Mouse (Mus musculus): ENCODE results near the gene Mfap5. TPM values are rescaled to one million over a fixed set of nuclear protein-coding genes. Genes with fewer than 3 reads are reported as not detected.
"Not testable (repeated sequence)": the region's sequence is repeated elsewhere in the genome, so short reads cannot be mapped to it uniquely, and the experiment has no call there.

Mfap5 gene
- total RNA-seq, 1 experiment from 2014 or later, result 36.3 TPM

DNA sequence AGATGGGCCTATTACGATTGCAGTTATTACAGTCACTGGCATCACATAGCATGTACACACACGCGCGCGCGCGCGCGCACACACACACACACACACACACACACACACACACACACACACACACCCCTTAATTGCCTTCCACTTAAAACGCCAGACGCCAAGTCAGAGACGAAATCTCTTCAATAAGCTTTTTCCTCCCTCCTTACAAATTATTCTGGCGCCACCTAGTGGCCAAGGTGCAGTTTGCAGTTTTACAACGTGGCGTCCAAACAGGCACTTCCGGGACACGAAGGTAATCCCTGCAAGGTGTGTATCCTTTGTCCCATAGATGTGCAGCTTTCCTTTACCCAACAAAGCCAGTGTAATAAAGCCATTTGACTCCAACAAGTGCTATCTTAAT lies 54.8 kb downstream of the Mfap5 start:
- DNase-seq, result peak; percentile 82

DNA sequence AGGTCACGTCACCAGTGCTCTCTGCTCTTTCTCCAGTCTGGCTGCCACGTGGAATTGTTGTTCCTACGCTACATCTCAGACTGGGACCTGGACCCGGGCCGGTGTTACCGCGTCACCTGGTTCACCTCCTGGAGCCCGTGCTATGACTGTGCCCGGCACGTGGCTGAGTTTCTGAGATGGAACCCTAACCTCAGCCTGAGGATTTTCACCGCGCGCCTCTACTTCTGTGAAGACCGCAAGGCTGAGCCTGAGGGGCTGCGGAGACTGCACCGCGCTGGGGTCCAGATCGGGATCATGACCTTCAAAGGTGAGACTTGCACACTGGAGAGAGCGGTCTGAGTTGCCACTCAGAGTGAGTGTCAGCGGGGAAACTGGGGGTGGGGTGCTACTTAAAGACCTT lies 55.4 kb downstream of the Mfap5 start:
- no peak for DNase-seq

DNA sequence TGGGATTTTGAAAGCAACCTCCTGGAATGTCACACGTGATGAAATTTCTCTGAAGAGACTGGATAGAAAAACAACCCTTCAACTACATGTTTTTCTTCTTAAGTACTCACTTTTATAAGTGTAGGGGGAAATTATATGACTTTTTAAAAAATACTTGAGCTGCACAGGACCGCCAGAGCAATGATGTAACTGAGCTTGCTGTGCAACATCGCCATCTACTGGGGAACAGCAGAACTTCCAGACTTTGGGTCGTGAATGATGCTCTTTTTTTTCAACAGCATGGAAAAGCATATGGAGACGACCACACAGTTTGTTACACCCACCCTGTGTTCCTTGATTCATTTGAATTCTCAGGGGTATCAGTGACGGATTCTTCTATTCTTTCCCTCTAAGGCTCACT lies 56.8 kb downstream of the Mfap5 start:
- peak; percentile 57 for DNase-seq

GRCm38 (mm10) chr6:122565070-122565784 lies 59.6 kb downstream of the Mfap5 start:
- no peak for DNase-seq

GRCm38 (mm10) chr6:122569113-122569512 lies 63.5 kb downstream of the Mfap5 start:
- DNase-seq, result no peak

DNA sequence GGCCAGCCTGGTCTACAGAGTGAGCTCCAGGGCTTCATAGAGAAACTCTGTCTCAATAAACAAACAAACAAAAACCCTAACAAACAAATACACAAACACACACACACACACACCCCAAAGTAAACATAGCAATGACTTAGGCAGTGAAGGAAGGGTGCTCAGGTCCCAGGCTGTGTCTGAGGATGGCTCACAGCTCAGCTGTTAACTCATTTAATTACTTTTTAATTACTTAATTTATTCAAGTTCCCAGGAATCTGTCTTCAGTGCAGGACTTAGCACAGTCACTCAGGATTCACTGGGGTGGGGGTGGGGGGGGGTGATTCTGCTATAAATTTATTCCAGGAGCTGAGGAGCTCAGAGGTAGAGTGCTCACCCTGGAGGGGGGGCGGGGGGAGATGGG lies 64.1 kb downstream of the Mfap5 start:
- no peak for DNase-seq

- peak; percentile 15 for DNase-seq
Observed at GRCm38 (mm10) chr6:122570695-122571616, 65.3 kb downstream of the Mfap5 start.

GRCm38 (mm10) chr6:122571617-122571959 lies 65.9 kb downstream of the Mfap5 start:
- no peak for DNase-seq

DNA sequence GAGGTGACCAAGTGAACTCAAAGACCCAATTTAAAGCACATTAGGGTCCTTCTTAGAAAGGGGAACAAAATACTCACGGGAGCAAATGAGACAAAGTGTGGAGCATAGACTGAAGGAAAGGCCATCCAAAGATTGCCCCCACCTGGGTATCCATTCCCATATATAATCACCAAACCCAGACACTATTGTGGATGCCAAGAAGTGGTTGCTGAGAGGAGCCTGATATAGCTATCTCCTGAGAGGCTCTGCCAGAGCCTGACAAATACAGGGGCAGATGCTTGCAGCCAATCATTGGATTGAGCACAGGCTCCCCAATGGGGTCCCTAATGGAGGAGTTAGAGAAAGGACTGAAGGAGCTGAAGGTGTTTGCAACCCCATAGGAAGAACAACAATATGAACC lies 69.4 kb downstream of the Mfap5 start:
- not testable (repeated sequence) for DNase-seq

- DNase-seq, result no peak
Observed at GRCm38 (mm10) chr6:122577030-122577429, 71.4 kb downstream of the Mfap5 start.

Other genes with a start within 250 kb of the Mfap5 start
- gene Klrg1, start 223.0 kb upstream of the Mfap5 start, total RNA-seq (2021), result not detected in 2 replicates
- gene M6pr, start 197.1 kb upstream of the Mfap5 start, total RNA-seq (2021), result 123 and 132 TPM in 2 replicates
- 16.7 and 24.9 TPM in 2 replicates for gene Phc1, start 165.3 kb upstream of the Mfap5 start, total RNA-seq (2021)
- gene Rimklb, start 7.1 kb upstream of the Mfap5 start, total RNA-seq (2021), result 0.85 and 2.0 TPM in 2 replicates
- gene Aicda, start 48.0 kb downstream of the Mfap5 start, total RNA-seq (2021), result not detected in 2 replicates
- 8.8 and 12.2 TPM in 2 replicates for gene Apobec1, start 96.6 kb downstream of the Mfap5 start, total RNA-seq (2021)
- gene Gdf3, start 104.2 kb downstream of the Mfap5 start, total RNA-seq (2021), result not detected in 2 replicates
- not detected in 2 replicates for gene Dppa3, start 120.6 kb downstream of the Mfap5 start, total RNA-seq (2021)
- not detected in 2 replicates for gene Nanog, start 201.6 kb downstream of the Mfap5 start, total RNA-seq (2021)